Mouse (Mus musculus): ENCODE results near the gene Nmnat2. TPM values are rescaled to one million over a fixed set of nuclear protein-coding genes. Genes with fewer than 3 reads are reported as not detected.

The Nmnat2 gene
- polyA plus RNA-seq, 1 experiment from 2014 or later = 1.3 TPM

GRCm38 (mm10) chr1:153111596-153111995 lies 156.8 kb downstream of the Nmnat2 start:
- ATAC-seq (ENCODE audit: insufficient number of reproducible peaks, insufficient read depth, low FRiP score, low TSS enrichment, low read depth) = no peak
- 59% methylated on average over 4 of the region's 4 CpGs for WGBS
- H3K9ac ChIP-seq = no peak overlapping the region
- no peak overlapping the region for H3K27ac ChIP-seq
- no peaks in the 10 kb centered on the region for H3K36me3 ChIP-seq
- H3K4me3 ChIP-seq = no peak overlapping the region
- no peaks in the 10 kb centered on the region for H3K27me3 ChIP-seq
- H3K4me2 ChIP-seq = no peak overlapping the region
- H3K4me1 ChIP-seq = peaks cover 5% of the 10 kb centered on the region
- no peaks in the 10 kb centered on the region for H3K9me3 ChIP-seq

- ATAC-seq (ENCODE audit: insufficient number of reproducible peaks, insufficient read depth, low FRiP score, low TSS enrichment, low read depth) = no peak
- Histone ChIP-seq H3K4me1 (no peaks in the 10 kb centered on the region), H3K4me3 (no peak overlapping the region), H3K9me3 (no peaks in the 10 kb centered on the region), H3K4me2 (no peak overlapping the region), H3K27ac (no peak overlapping the region), H3K36me3 (no peaks in the 10 kb centered on the region), H3K27me3 (no peaks in the 10 kb centered on the region), H3K9ac (no peak overlapping the region)
- 86% methylated on average over 8 of the region's 8 CpGs for WGBS
These were observed 160.5 kb downstream of the Nmnat2 start for GRCm38 (mm10) chr1:153115315-153115714.

- H3K9me3 ChIP-seq = no peaks in the 10 kb centered on the region
- no peak overlapping the region for H3K4me3 ChIP-seq
- no peak for ATAC-seq (ENCODE audit: insufficient number of reproducible peaks, insufficient read depth, low FRiP score, low TSS enrichment, low read depth)
- 0 out of 2 replicates have a peak, but pooled peaks cover 6% of the 10 kb centered on the region for H3K4me1 ChIP-seq
- no peak overlapping the region for H3K27ac ChIP-seq
- no peak overlapping the region for H3K4me2 ChIP-seq
- 49% methylated on average over 6 of the region's 6 CpGs for WGBS
- no peak overlapping the region for H3K9ac ChIP-seq
- no peaks in the 10 kb centered on the region for H3K27me3 ChIP-seq
- H3K36me3 ChIP-seq = no peaks in the 10 kb centered on the region
These were observed 165.8 kb downstream of the Nmnat2 start for GRCm38 (mm10) chr1:153120544-153120943.

- H3K4me1 ChIP-seq = peaks cover 14% of the 10 kb centered on the region; the same call in 1 of the 2 replicates
- no peaks in the 10 kb centered on the region for H3K9me3 ChIP-seq
- no peak for ATAC-seq (ENCODE audit: insufficient number of reproducible peaks, insufficient read depth, low FRiP score, low TSS enrichment, low read depth)
- no peaks in the 10 kb centered on the region for H3K27me3 ChIP-seq
- H3K36me3 ChIP-seq = no peaks in the 10 kb centered on the region
- H3K4me2 ChIP-seq = no peak overlapping the region
- no peak overlapping the region for H3K9ac ChIP-seq
- WGBS = 80% methylated on average over 5 of the region's 5 CpGs
- H3K27ac ChIP-seq = no peak overlapping the region
- H3K4me3 ChIP-seq = no peak overlapping the region
These were observed 166.5 kb downstream of the Nmnat2 start for GRCm38 (mm10) chr1:153121320-153121719.

- Histone ChIP-seq H3K4me1 (peaks cover 16% of the 10 kb centered on the region; the same call in 1 of the 2 replicates), H3K27ac (no peak overlapping the region), H3K9me3 (no peaks in the 10 kb centered on the region), H3K27me3 (no peaks in the 10 kb centered on the region), H3K4me3 (no peak overlapping the region), H3K4me2 (no peak overlapping the region), H3K9ac (no peak overlapping the region), H3K36me3 (no peaks in the 10 kb centered on the region)
- no peak for ATAC-seq (ENCODE audit: insufficient number of reproducible peaks, insufficient read depth, low FRiP score, low TSS enrichment, low read depth)
- 87% methylated on average over 4 of the region's 4 CpGs for WGBS
These were observed 168.0 kb downstream of the Nmnat2 start for GRCm38 (mm10) chr1:153122764-153123163.

- no peaks in the 10 kb centered on the region for H3K27me3 ChIP-seq
- no peaks in the 10 kb centered on the region for H3K36me3 ChIP-seq
- no peak for ATAC-seq (ENCODE audit: insufficient number of reproducible peaks, insufficient read depth, low FRiP score, low TSS enrichment, low read depth)
These were observed 169.7 kb downstream of the Nmnat2 start for GRCm38 (mm10) chr1:153124502-153124901.

GRCm38 (mm10) chr1:153125287-153126275 lies 170.8 kb downstream of the Nmnat2 start:
- WGBS = 71% methylated on average over 8 of the region's 8 CpGs
- Histone ChIP-seq H3K4me1 (peaks cover 14% of the 10 kb centered on the region; the same call in 1 of the 2 replicates), H3K27ac (peak overlapping the region; percentile 44; the same call in 1 of the 2 replicates), H3K4me3 (no peak overlapping the region), H3K4me2 (no peak overlapping the region), H3K36me3 (no peaks in the 10 kb centered on the region), H3K9me3 (no peaks in the 10 kb centered on the region), H3K27me3 (no peaks in the 10 kb centered on the region), H3K9ac (no peak overlapping the region)
- no peak for ATAC-seq (ENCODE audit: insufficient number of reproducible peaks, insufficient read depth, low FRiP score, low TSS enrichment, low read depth)

More at GRCm38 (mm10) chr1:153124502-153124901, 169.7 kb downstream of the Nmnat2 start:
- no peaks in the 10 kb centered on the region for H3K9me3 ChIP-seq
- no peak overlapping the region for H3K4me2 ChIP-seq
- peaks cover 16% of the 10 kb centered on the region; the same call in 1 of the 2 replicates for H3K4me1 ChIP-seq
- no peak overlapping the region for H3K27ac ChIP-seq
- no peak overlapping the region for H3K9ac ChIP-seq
- H3K4me3 ChIP-seq = no peak overlapping the region
- 54% methylated on average over 5 of the region's 5 CpGs for WGBS

- no peak overlapping the region for H3K9ac ChIP-seq
- peaks cover 11% of the 10 kb centered on the region; the same call in 1 of the 2 replicates for H3K4me1 ChIP-seq
- no peak overlapping the region for H3K4me2 ChIP-seq
- no peaks in the 10 kb centered on the region for H3K27me3 ChIP-seq
- no peaks in the 10 kb centered on the region for H3K36me3 ChIP-seq
- ATAC-seq (ENCODE audit: insufficient number of reproducible peaks, insufficient read depth, low FRiP score, low TSS enrichment, low read depth) = no peak
- H3K9me3 ChIP-seq = no peaks in the 10 kb centered on the region
- H3K27ac ChIP-seq = peak overlapping the region; percentile 44
- WGBS = 77% methylated on average over 15 of the region's 15 CpGs
- H3K4me3 ChIP-seq = no peak overlapping the region
These were observed 171.9 kb downstream of the Nmnat2 start for GRCm38 (mm10) chr1:153126491-153127381.

GRCm38 (mm10) chr1:153127622-153128021 lies 172.8 kb downstream of the Nmnat2 start:
- Histone ChIP-seq H3K27me3 (no peaks in the 10 kb centered on the region), H3K4me1 (peaks cover 11% of the 10 kb centered on the region; the same call in 1 of the 2 replicates), H3K9me3 (no peaks in the 10 kb centered on the region), H3K36me3 (no peaks in the 10 kb centered on the region), H3K9ac (no peak overlapping the region), H3K4me3 (no peak overlapping the region), H3K4me2 (no peak overlapping the region), H3K27ac (no peak overlapping the region)
- 72% methylated on average over 4 of the region's 4 CpGs for WGBS
- no peak for ATAC-seq (ENCODE audit: insufficient number of reproducible peaks, insufficient read depth, low FRiP score, low TSS enrichment, low read depth)

- no peak for ATAC-seq (ENCODE audit: insufficient number of reproducible peaks, insufficient read depth, low FRiP score, low TSS enrichment, low read depth)
- Histone ChIP-seq H3K9me3 (no peaks in the 10 kb centered on the region), H3K4me2 (no peak overlapping the region), H3K36me3 (no peaks in the 10 kb centered on the region), H3K27me3 (no peaks in the 10 kb centered on the region), H3K27ac (no peak overlapping the region), H3K9ac (no peak overlapping the region), H3K4me1 (peaks cover 11% of the 10 kb centered on the region; the same call in 1 of the 2 replicates), H3K4me3 (no peak overlapping the region)
- WGBS = 61% methylated on average over 8 of the region's 8 CpGs
These were observed 174.0 kb downstream of the Nmnat2 start for GRCm38 (mm10) chr1:153128780-153129179.

GRCm38 (mm10) chr1:153129992-153130713 lies 175.4 kb downstream of the Nmnat2 start:
- H3K36me3 ChIP-seq = no peaks in the 10 kb centered on the region

More at GRCm38 (mm10) chr1:153129992-153130713, 175.4 kb downstream of the Nmnat2 start:
- Histone ChIP-seq H3K27ac (no peak overlapping the region), H3K9me3 (no peaks in the 10 kb centered on the region), H3K4me2 (no peak overlapping the region), H3K9ac (no peak overlapping the region), H3K4me1 (peaks cover 17% of the 10 kb centered on the region), H3K27me3 (no peaks in the 10 kb centered on the region), H3K4me3 (no peak overlapping the region)
- ATAC-seq (ENCODE audit: insufficient number of reproducible peaks, insufficient read depth, low FRiP score, low TSS enrichment, low read depth) = no peak
- WGBS = 82% methylated on average over 11 of the region's 11 CpGs
